Mouse (Mus musculus) MEL (cell line): ENCODE data around the gene Ipmk. TPM values are rescaled to one million over a fixed set of nuclear protein-coding genes. Genes with fewer than 3 reads are reported as not detected.

Source experiments
- DNase-seq: peaks from one replicate; pipeline ENCODE4 v3.0.0; 2011; ENCODE audit warnings: low read depth, low spot score
- H3K27ac ChIP-seq: 2 replicates; pipeline ENCODE4 v1.5.1; 2012; ENCODE audit warnings: low read depth, mild to moderate bottlenecking, control low read depth, low read length, moderate library complexity; ENCODE audit not compliant: control insufficient read depth
- H3K27me3 ChIP-seq, 2 experiments: fragments of 150-350 bp in 1 of 2; sonication (generic) in 1 of 2; 2 replicates each; pipeline ENCODE4 v1.6.1; 2012; ENCODE audit warnings: low read length in 2 of 2, mild to moderate bottlenecking in 2 of 2, improper control_type of control experiment in 1 of 2, moderate library complexity in 1 of 2; ENCODE audit not compliant: insufficient read depth in 2 of 2, control insufficient read depth in 1 of 2
- H3K36me3 ChIP-seq, 2 experiments: 2 replicates each; pipeline ENCODE4 v1.6.1; 2012 to 2014; ENCODE audit warnings: low read length in 2 of 2, improper control_type of control experiment in 1 of 2, inconsistent platforms in 1 of 2, mild to moderate bottlenecking in 1 of 2; ENCODE audit not compliant: insufficient read depth in 2 of 2, control insufficient read depth in 1 of 2
- H3K4me1 ChIP-seq, 2 experiments: fragments of 150-350 bp in 1 of 2; sonication (generic) in 1 of 2; 2 replicates each; pipeline ENCODE4 v1.6.1; 2012; ENCODE audit warnings: low read length in 2 of 2, improper control_type of control experiment in 1 of 2, mild to moderate bottlenecking in 1 of 2; ENCODE audit not compliant: insufficient read depth in 2 of 2, control insufficient read depth in 1 of 2
- H3K4me3 ChIP-seq, 2 experiments: fragments of 150-350 bp in 1 of 2; sonication (generic) in 1 of 2; 2 replicates each; pipeline ENCODE4 v1.5.1; 2012; ENCODE audit warnings: low read depth in 2 of 2, low read length in 2 of 2, mild to moderate bottlenecking in 2 of 2, moderate library complexity in 2 of 2, control low read depth in 1 of 2, improper control_type of control experiment in 1 of 2; ENCODE audit not compliant: control insufficient read depth in 1 of 2, insufficient read depth in 1 of 2
- H3K79me2 ChIP-seq: 2 replicates; pipeline ENCODE4 v1.6.1; 2012; ENCODE audit warnings: mild to moderate bottlenecking, low read length, moderate library complexity; ENCODE audit not compliant: control insufficient read depth, poor library complexity, insufficient read depth
- H3K9ac ChIP-seq: 2 replicates; pipeline ENCODE4 v1.6.1; 2012; ENCODE audit warnings: low read depth, mild to moderate bottlenecking, control low read depth, low read length, moderate library complexity; ENCODE audit not compliant: control insufficient read depth, poor library complexity, severe bottlenecking
- H3K9me3 ChIP-seq: fragments of 150-350 bp; sonication (generic); replicated peaks from 2 replicates; pipeline ENCODE4 v1.6.1; 2012; ENCODE audit warnings: mild to moderate bottlenecking, low read length, improper control_type of control experiment, moderate library complexity; ENCODE audit not compliant: insufficient read depth
- BHLHE40 ChIP-seq: IDR thresholded peaks from 2 replicates; pipeline ENCODE4 v1.6.1; 2012; ENCODE audit warnings: low read depth, mild to moderate bottlenecking, inconsistent platforms, low read length, improper control_type of control experiment, borderline replicate concordance
- CHD1 ChIP-seq: IDR thresholded peaks from 2 replicates; pipeline ENCODE4 v1.6.1; 2012; ENCODE audit warnings: low read depth, mild to moderate bottlenecking, inconsistent platforms, low read length, improper control_type of control experiment
- CHD2 ChIP-seq: IDR thresholded peaks from 2 replicates; pipeline ENCODE4 v1.6.1; 2011; ENCODE audit warnings: low read length, improper control_type of control experiment
- E2F4 ChIP-seq: IDR thresholded peaks from 2 replicates; pipeline ENCODE4 v1.6.1; 2011; ENCODE audit warnings: low read depth, low read length, improper control_type of control experiment, borderline replicate concordance
- ELF1 ChIP-seq: IDR thresholded peaks from 2 replicates; pipeline ENCODE4 v1.6.1; 2014; ENCODE audit warnings: low read depth, mild to moderate bottlenecking, inconsistent platforms, low read length, improper control_type of control experiment, moderate library complexity
- EP300 ChIP-seq, 2 experiments: IDR thresholded peaks; 2 replicates each; pipeline ENCODE4 v1.6.1; 2011; ENCODE audit warnings: improper control_type of control experiment in 2 of 2, low read length in 2 of 2, low read depth in 1 of 2, mild to moderate bottlenecking in 1 of 2
- GATA1 ChIP-seq: IDR thresholded peaks from 2 replicates; pipeline ENCODE4 v1.6.1; 2011; ENCODE audit warnings: low read depth, low read length, improper control_type of control experiment
- HCFC1 ChIP-seq: IDR thresholded peaks from 2 replicates; pipeline ENCODE4 v1.6.1; 2012; ENCODE audit warnings: low read depth, mild to moderate bottlenecking, inconsistent platforms, low read length, improper control_type of control experiment, moderate library complexity
- MAFK ChIP-seq: IDR thresholded peaks from 2 replicates; pipeline ENCODE4 v1.6.1; 2011; ENCODE audit warnings: low read depth, mild to moderate bottlenecking, low read length, improper control_type of control experiment, borderline replicate concordance
- MYC ChIP-seq: IDR thresholded peaks from 2 replicates; pipeline ENCODE4 v1.6.1; 2011; ENCODE audit warnings: low read depth, mild to moderate bottlenecking, low read length, improper control_type of control experiment, moderate library complexity
- POLR2AphosphoS2 ChIP-seq: IDR thresholded peaks from 2 replicates; pipeline ENCODE4 v1.6.1; 2011; ENCODE audit warnings: low read length, improper control_type of control experiment
- RAD21 ChIP-seq: IDR thresholded peaks from 2 replicates; pipeline ENCODE4 v1.6.1; 2011; ENCODE audit warnings: mild to moderate bottlenecking, low read depth, low read length, improper control_type of control experiment
- RCOR1 ChIP-seq: IDR thresholded peaks from 2 replicates; pipeline ENCODE4 v1.6.1; 2012; ENCODE audit warnings: low read depth, mild to moderate bottlenecking, inconsistent platforms, low read length, improper control_type of control experiment
- SIN3A ChIP-seq: IDR thresholded peaks from 2 replicates; pipeline ENCODE4 v1.6.1; 2012; ENCODE audit warnings: low read length, improper control_type of control experiment, inconsistent platforms
- SMC3 ChIP-seq: IDR thresholded peaks from 2 replicates; pipeline ENCODE4 v1.6.1; 2011; ENCODE audit warnings: low read depth, low read length, improper control_type of control experiment
- TAL1 ChIP-seq: IDR thresholded peaks from 2 replicates; pipeline ENCODE4 v1.6.1; 2012; ENCODE audit warnings: mild to moderate bottlenecking, inconsistent platforms, low read length, moderate library complexity, mixed read lengths
- TCF12 ChIP-seq: IDR thresholded peaks from 2 replicates; pipeline ENCODE4 v1.6.1; 2014; ENCODE audit warnings: low read depth, mild to moderate bottlenecking, inconsistent platforms, low read length, improper control_type of control experiment, moderate library complexity
- UBTF ChIP-seq: IDR thresholded peaks from 2 replicates; pipeline ENCODE4 v1.6.1; 2012; ENCODE audit warnings: low read depth, mild to moderate bottlenecking, inconsistent platforms, low read length, improper control_type of control experiment, moderate library complexity, borderline replicate concordance; ENCODE audit not compliant: insufficient read depth
- USF2 ChIP-seq, 2 experiments: IDR thresholded peaks; 2 replicates each; pipeline ENCODE4 v1.6.1; 2011 to 2012; ENCODE audit warnings: improper control_type of control experiment in 2 of 2, low read length in 2 of 2, borderline replicate concordance in 1 of 2, inconsistent platforms in 1 of 2, low read depth in 1 of 2, mild to moderate bottlenecking in 1 of 2; ENCODE audit not compliant: insufficient read depth in 1 of 2
- ZKSCAN1 ChIP-seq: IDR thresholded peaks from 2 replicates; pipeline ENCODE4 v1.6.1; 2012; ENCODE audit warnings: low read depth, mild to moderate bottlenecking, inconsistent platforms, low read length, improper control_type of control experiment, moderate library complexity
- ZMIZ1 ChIP-seq: IDR thresholded peaks from 2 replicates; pipeline ENCODE4 v1.6.1; 2012; ENCODE audit warnings: low read depth, mild to moderate bottlenecking, inconsistent platforms, low read length, improper control_type of control experiment, moderate library complexity
- ZNF384 ChIP-seq: IDR thresholded peaks from 2 replicates; pipeline ENCODE4 v1.6.1; 2012; ENCODE audit warnings: low read depth, mild to moderate bottlenecking, inconsistent platforms, low read length, improper control_type of control experiment
- polyA plus RNA-seq, 2 experiments: library from polyadenylated mRNA; stranded (reverse) in 1 of 2; unstranded in 1 of 2; fragments of >175 nt in 1 of 2; fragments of >200 nt in 1 of 2; gene quantifications; 2 replicates each; pipeline versions ENCODE4 v1.2.1 to v1.2.4; 2012; ENCODE audit warnings: low replicate concordance in 2 of 2, low read depth in 1 of 2; ENCODE audit not compliant: insufficient read length in 2 of 2, insufficient read depth in 1 of 2, missing spikeins in 1 of 2
- total RNA-seq: library from RNA; depleted of rRNA; stranded (reverse); fragments of 300-350 nt; gene quantifications from 2 replicates; pipeline ENCODE4 v1.2.3, GENCODE M21; 2012

The Ipmk gene
- total and polyA plus RNA-seq, 3 experiments, result 21.0 to 36.7 TPM; not detected in 1

DNA sequence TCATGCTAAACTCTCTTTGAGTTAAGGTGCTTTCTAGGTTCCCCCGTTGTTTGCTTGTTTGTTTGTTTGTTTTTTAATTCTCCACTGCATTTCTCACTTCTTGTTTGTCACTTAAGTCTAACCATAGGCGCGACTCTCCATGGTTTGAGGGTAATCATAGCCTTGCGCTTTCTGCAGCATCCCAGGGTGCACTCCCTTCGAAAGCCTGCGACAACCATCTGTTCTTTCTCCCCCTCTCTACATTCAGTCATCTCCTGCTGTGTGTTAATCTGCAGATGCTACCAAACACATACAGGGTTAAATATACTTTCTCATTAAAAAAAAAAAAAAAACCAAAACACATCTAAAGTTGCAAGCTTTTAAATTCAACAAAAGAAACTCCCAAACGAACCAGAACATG is 31.1 kb upstream of the Ipmk start:
- H3K9me3 ChIP-seq, result no peaks in the 10 kb centered on the region
- no peaks in the 10 kb centered on the region for H3K36me3 ChIP-seq
- H3K27ac ChIP-seq, result no peak overlapping the region
- no peaks in the 10 kb centered on the region for H3K79me2 ChIP-seq
- no peak overlapping the region for H3K9ac ChIP-seq
- DNase-seq, result no peak
- no peaks in the 10 kb centered on the region for H3K4me1 ChIP-seq
- H3K4me3 ChIP-seq, result no peak overlapping the region
- no peak for TF ChIP-seq EP300 (IDR thresholded peaks at IDR 0.05; ENCODE audit: low read depth in 1 of 2, low read length in 2 of 2)
- TF ChIP-seq ZKSCAN1, result no peak
- no peak for TF ChIP-seq ELF1
- no peak for TF ChIP-seq USF2 (IDR thresholded peaks at IDR 0.05; ENCODE audit: borderline replicate concordance in 1 of 2, insufficient read depth in 1 of 2, low read depth in 1 of 2, low read length in 2 of 2)
- TF ChIP-seq TAL1, result no peak
- no peak for TF ChIP-seq CHD1
- TF ChIP-seq SIN3A, result no peak
- TF ChIP-seq TCF12, result no peak
- no peak for TF ChIP-seq HCFC1
- no peak for TF ChIP-seq POLR2AphosphoS2
- no peak for TF ChIP-seq RCOR1
- no peak for TF ChIP-seq GATA1
- TF ChIP-seq E2F4, result no peak
- TF ChIP-seq RAD21, result no peak
- TF ChIP-seq SMC3, result no peak
- no peak for TF ChIP-seq UBTF
- TF ChIP-seq ZNF384, result no peak
- no peak for TF ChIP-seq ZMIZ1
- peaks cover 2 to 3% of the 10 kb centered on the region in 2 experiments; a peak in 2 of 4 replicates for H3K27me3 ChIP-seq

DNA sequence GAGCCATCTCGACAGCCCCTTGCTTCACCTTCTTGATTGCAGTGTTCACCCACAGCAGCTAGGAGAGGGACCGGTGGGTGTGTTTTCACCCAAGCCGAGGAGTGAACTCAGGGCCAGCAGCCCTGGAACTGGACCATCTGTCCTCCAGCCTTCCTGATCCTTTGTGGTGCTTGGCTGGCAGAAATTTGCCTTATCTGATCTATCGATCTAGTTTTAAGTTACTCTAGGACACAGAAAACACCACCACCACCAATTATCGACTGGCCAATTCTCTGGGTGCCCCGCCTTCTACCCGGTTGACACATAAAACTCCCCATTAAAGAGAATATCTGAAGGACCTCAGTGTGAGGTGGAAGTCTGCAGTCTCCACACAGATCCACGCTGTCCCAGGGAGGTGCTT is 23.9 kb upstream of the Ipmk start:
- H3K4me1 ChIP-seq, result no peaks in the 10 kb centered on the region
- H3K36me3 ChIP-seq, result no peaks in the 10 kb centered on the region
- TF ChIP-seq MAFK, result no peak
- TF ChIP-seq MYC, result no peak
- no peak for TF ChIP-seq TAL1
- TF ChIP-seq TCF12, result no peak
- TF ChIP-seq ZKSCAN1, result no peak
- no peak for TF ChIP-seq RAD21
- TF ChIP-seq HCFC1, result no peak
- no peak for TF ChIP-seq CHD2
- no peak for TF ChIP-seq BHLHE40
- H3K9me3 ChIP-seq, result no peaks in the 10 kb centered on the region
- H3K27me3 ChIP-seq, result no peaks in the 10 kb centered on the region
- no peaks in the 10 kb centered on the region for H3K79me2 ChIP-seq
- no peak overlapping the region for H3K4me3 ChIP-seq
- no peak for DNase-seq
- no peak overlapping the region for H3K27ac ChIP-seq
- H3K9ac ChIP-seq, result no peak overlapping the region
